Mouse (Mus musculus): Measurements from ENCODE around the gene Ripply1. TPM values are rescaled to one million over a fixed set of nuclear protein-coding genes. Genes with fewer than 3 reads are reported as not detected.

The Ripply1 gene
- polyA plus RNA-seq, 1 experiment from 2014 or later = not detected

Other genes with a start within 250 kb of the Ripply1 start
- gene Rnf128, start 219.0 kb downstream of the Ripply1 start, polyA plus RNA-seq (2014; fragmentation: Nextera tagmentation; extraction: Ambion mirVana) = 2.5 and 2.9 TPM in 2 replicates
- gene Tbc1d8b, start 97.4 kb downstream of the Ripply1 start, polyA plus RNA-seq (2014; fragmentation: Nextera tagmentation; extraction: Ambion mirVana) = 0.36 and 0.53 TPM in 2 replicates
- gene Gm15013, start 67.9 kb downstream of the Ripply1 start, polyA plus RNA-seq (2014; fragmentation: Nextera tagmentation; extraction: Ambion mirVana) = not detected in 2 replicates
- 0.56 and 0.61 TPM in 2 replicates for gene Cldn2, start 18.5 kb upstream of the Ripply1 start, polyA plus RNA-seq (2014; fragmentation: Nextera tagmentation; extraction: Ambion mirVana)
- 2.0 and 3.1 TPM in 2 replicates for gene Morc4, start 89.3 kb upstream of the Ripply1 start, polyA plus RNA-seq (2014; fragmentation: Nextera tagmentation; extraction: Ambion mirVana)
- gene Rbm41, start 216.2 kb upstream of the Ripply1 start, polyA plus RNA-seq (2014; fragmentation: Nextera tagmentation; extraction: Ambion mirVana) = 6.9 and 10.6 TPM in 2 replicates